Mouse (Mus musculus): ENCODE data around the gene Ppef1. TPM values are rescaled to one million over a fixed set of nuclear protein-coding genes. Genes with fewer than 3 reads are reported as not detected.

The Ppef1 gene
- total RNA-seq, 2 experiments from 2014 or later = not detected

- no peak for DNase-seq
- intact Hi-C loops (cut with DNase I) = no loop called here
These were observed 136.8 kb downstream of the Ppef1 start for GRCm38 (mm10) chrX:160598562-160599458.

GRCm38 (mm10) chrX:160598055-160598454 lies 137.5 kb downstream of the Ppef1 start:
- intact Hi-C loops (cut with DNase I) = no loop called here
- DNase-seq = no peak

- no peak for DNase-seq
- intact Hi-C loops (cut with DNase I) = no loop called here
These were observed 142.6 kb downstream of the Ppef1 start for GRCm38 (mm10) chrX:160592933-160593332.

GRCm38 (mm10) chrX:160590147-160590546 lies 145.4 kb downstream of the Ppef1 start:
- DNase-seq = no peak
- intact Hi-C loops (cut with DNase I) = no loop called here

DNA sequence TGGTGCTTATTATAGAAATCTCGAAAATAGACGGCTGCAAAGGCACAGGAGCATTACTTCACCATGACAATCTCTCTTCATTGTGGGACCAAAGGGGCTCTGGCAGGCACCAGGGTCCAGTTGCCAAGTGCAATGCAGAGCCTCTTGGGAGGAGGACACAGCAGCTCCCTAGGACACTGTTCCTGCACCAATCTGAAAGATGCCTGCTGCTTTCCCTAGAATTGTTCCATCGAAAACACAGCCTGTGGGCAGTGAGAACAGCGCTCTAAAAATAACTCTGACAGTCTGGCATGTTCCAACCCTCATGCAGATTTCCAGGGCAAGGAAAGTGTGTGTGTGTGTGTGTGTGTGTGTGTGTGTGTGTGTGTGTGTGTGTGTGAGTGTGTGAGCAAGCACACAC lies 147.0 kb downstream of the Ppef1 start:
- DNase-seq = no peak
- intact Hi-C loops (cut with DNase I) = no loop called here

GRCm38 (mm10) chrX:160585110-160585509 lies 150.5 kb downstream of the Ppef1 start:
- no peak for DNase-seq
- intact Hi-C loops (cut with DNase I) = no loop called here

DNA sequence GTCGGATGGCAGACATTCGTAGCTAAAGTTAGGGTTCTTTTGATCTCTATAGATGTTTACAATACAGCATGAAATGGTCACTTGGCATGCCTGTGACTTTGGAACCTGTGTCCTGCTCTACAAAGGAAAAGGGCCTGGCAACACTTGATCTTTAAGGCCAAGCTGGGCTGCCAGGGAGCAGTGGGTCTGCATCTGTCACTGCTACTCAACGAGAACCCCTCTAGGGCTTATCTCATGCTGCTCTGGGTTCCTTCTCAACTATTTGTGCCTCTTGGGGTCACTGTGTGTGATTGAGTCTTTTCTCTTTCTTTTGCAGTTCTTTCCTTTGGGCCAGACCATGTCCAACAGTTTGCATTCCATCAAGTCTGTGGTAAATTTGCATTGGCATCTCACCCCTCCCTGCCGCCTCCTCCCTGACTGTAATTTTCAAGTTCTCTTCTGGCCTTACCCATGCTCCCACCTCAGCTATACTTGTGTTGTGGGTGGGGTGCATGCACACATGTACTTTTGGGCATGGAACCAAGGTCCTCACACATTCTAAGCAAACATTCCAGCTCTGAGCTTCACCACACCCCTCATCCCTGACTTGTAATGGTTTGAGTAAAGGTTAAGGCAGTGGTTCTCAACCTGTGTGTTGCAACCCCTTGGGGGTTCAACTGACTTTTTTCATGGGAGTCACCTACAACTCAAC lies 151.3 kb downstream of the Ppef1 start:
- intact Hi-C loops (cut with DNase I) = loop anchor here (5.0 kb wide), 1 partner anchor 448 kb away; no protein-coding TSS in a partner anchor
- no peak for DNase-seq

DNA sequence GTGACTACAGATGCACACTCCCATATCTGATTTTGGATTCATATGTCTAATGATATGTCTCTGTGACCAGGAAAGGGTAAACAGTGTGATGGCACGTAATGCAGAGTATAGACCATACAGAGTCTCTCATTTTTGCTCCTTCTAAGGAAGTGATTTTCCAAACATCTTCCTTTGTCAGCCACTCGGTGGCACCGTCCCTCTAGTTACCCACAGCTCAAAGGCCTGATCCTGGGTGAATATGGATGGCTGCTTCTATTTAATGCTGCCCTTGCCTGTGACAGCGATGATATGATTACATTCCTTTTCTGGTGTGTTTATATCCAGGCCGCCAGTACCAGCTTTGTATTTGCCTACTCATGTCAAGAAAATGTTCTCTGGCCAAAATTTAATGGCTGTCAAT lies 152.0 kb downstream of the Ppef1 start:
- no peak for DNase-seq
- intact Hi-C loops (cut with DNase I) = loop anchor here (5.0 kb wide), 1 partner anchor 449 kb away; no protein-coding TSS in a partner anchor

Other genes starting within 250 kb of the Ppef1 start
- 1 to 10 TPM; 4.0 to 6.3 TPM for gene Phka2, start 233.6 kb downstream of the Ppef1 start, total RNA-seq (2021)
- under 1 TPM in 1 of 2 experiments, not detected in 1; 0.18 TPM for gene Rs1, start 32.2 kb upstream of the Ppef1 start, total RNA-seq (2021)
- not detected for gene Gja6, start 171.3 kb upstream of the Ppef1 start, total RNA-seq (2021)